Mouse (Mus musculus): Measurements from ENCODE around the gene Dach1. TPM values are rescaled to one million over a fixed set of nuclear protein-coding genes. Genes with fewer than 3 reads are reported as not detected.

The Dach1 gene
- total and polyA plus RNA-seq, 3 experiments = not detected

DNA sequence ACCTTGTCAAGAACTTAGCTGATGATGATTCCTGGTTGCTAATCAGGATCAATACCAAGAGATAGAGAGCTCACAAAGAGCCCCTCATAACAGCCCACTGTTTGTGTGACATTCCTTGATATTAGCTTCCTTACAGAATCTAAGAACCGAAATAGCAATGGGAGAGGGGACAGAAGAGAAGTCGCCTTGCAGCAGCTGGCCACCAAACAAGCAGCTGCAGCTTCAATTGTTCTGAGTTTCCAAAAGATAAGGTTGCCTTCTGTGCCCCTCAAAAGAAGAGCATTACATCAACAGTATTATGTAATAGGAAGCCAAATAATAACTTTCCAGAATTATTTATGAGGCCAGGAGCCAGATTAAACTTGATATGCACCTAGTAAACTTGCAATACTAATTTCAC is 120.2 kb downstream of the Dach1 start:
- H3K27me3 ChIP-seq (replicated peaks) = no peaks in the 10 kb centered on the region
- dilution Hi-C loops (cut with MboI; ENCODE audit: extremely low pct_ligation_motif_present, extremely low pct_unique_long_range_greater_than_20kb, low sequenced_read_pairs) (no loop called here), in situ Hi-C loops (cut with MboI; ENCODE audit: low pct_ligation_motif_present, low pct_unique_long_range_greater_than_20kb, low sequenced_read_pairs) (no loop called here)
- no peak overlapping the region for H3K9ac ChIP-seq (ENCODE audit: insufficient read depth, low read depth)
- H3K27ac ChIP-seq (ENCODE audit: insufficient read depth, low read depth) = no peak overlapping the region
- no peak for DNase-seq (ENCODE audit: extremely low read depth)
- TF ChIP-seq TCF12 (IDR thresholded peaks at IDR 0.05; ENCODE audit: low read depth, low read length) = no peak
- no peak for TF ChIP-seq E2F4 (IDR thresholded peaks at IDR 0.05; ENCODE audit: insufficient replicate concordance, low read depth, low read length)
- no peak for TF ChIP-seq POLR2A (IDR thresholded peaks at IDR 0.05; ENCODE audit: low read depth, low read length)
- no peak for TF ChIP-seq ZNF384 (IDR thresholded peaks at IDR 0.05; ENCODE audit: low read depth, low read length)
- TF ChIP-seq MAX (IDR thresholded peaks at IDR 0.05; ENCODE audit: low read length) = no peak
- no peak for TF ChIP-seq JUN (IDR thresholded peaks at IDR 0.05; ENCODE audit: insufficient read depth, low read depth, low read length)
- no peak for TF ChIP-seq MAZ (IDR thresholded peaks at IDR 0.05; ENCODE audit: low read depth, low read length)
- TF ChIP-seq MAFK (IDR thresholded peaks at IDR 0.05; ENCODE audit: insufficient replicate concordance, low read length) = no peak
- no peak for TF ChIP-seq MXI1 (IDR thresholded peaks at IDR 0.05; ENCODE audit: low read depth, low read length)
- TF ChIP-seq KAT2A (IDR thresholded peaks at IDR 0.05; ENCODE audit: insufficient replicate concordance, low read length) = no peak
- TF ChIP-seq PAX5 (IDR thresholded peaks at IDR 0.05; ENCODE audit: low read length) = no peak
- TF ChIP-seq TBP (conservative IDR thresholded peaks at IDR 0.05; ENCODE audit: low read depth, low read length) = no peak
- no peaks in the 10 kb centered on the region for H3K4me1 ChIP-seq (ENCODE audit: control insufficient read depth in 1 of 2, insufficient read depth in 2 of 2)
- no peak overlapping the region for H3K4me3 ChIP-seq (replicated peaks in 1 of 3; ENCODE audit: low read depth in 2 of 3, low read length in 2 of 3, poor library complexity in 1 of 3)
- H3K79me2 ChIP-seq (replicated peaks; ENCODE audit: control insufficient read depth, extremely low read depth, insufficient read depth, poor library complexity, severe bottlenecking) = no peaks in the 10 kb centered on the region
- no peaks in the 10 kb centered on the region for H3K36me3 ChIP-seq (replicated peaks in 1 of 2; ENCODE audit: control insufficient read depth in 1 of 2, insufficient read depth in 1 of 2, low read length in 1 of 2)
- peaks cover 27% of the 10 kb centered on the region for H3K9me3 ChIP-seq (replicated peaks; ENCODE audit: low read length)
- H3K4me2 ChIP-seq (ENCODE audit: insufficient read depth, low read depth, poor library complexity, severe bottlenecking) = no peak overlapping the region

DNA sequence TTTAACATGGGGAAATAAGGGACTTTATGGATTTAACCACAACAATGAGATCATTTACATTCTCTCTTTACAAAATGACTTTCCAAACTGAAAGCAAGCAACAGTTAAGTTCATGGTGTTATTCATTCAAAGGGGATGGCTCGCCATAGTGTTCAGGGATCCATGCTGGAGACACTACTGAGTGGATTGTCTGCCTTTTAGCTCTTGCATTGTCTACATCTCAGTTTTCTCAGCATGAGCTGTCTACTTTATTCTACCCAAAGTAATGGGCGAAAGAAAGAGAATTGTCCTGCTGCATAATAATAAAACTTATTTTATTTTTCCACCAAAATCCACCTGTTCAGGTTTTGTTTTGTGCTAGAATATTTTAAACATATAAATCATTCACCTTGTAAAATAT is 121.2 kb downstream of the Dach1 start:
- dilution Hi-C loops (cut with MboI; ENCODE audit: extremely low pct_ligation_motif_present, extremely low pct_unique_long_range_greater_than_20kb, low sequenced_read_pairs) = no loop called here
- no peak for DNase-seq (ENCODE audit: extremely low read depth)
- Histone ChIP-seq H3K79me2 (replicated peaks; ENCODE audit: control insufficient read depth, extremely low read depth, insufficient read depth, poor library complexity, severe bottlenecking) (no peaks in the 10 kb centered on the region), H3K27ac (ENCODE audit: insufficient read depth, low read depth) (no peak overlapping the region), H3K27me3 (replicated peaks) (no peaks in the 10 kb centered on the region), H3K4me1 (ENCODE audit: control insufficient read depth in 1 of 2, insufficient read depth in 2 of 2) (no peaks in the 10 kb centered on the region), H3K36me3 (replicated peaks in 1 of 2; ENCODE audit: control insufficient read depth in 1 of 2, insufficient read depth in 1 of 2, low read length in 1 of 2) (no peaks in the 10 kb centered on the region), H3K9me3 (replicated peaks; ENCODE audit: low read length) (peaks cover 23% of the 10 kb centered on the region), H3K4me2 (ENCODE audit: insufficient read depth, low read depth, poor library complexity, severe bottlenecking) (no peak overlapping the region), H3K9ac (ENCODE audit: insufficient read depth, low read depth) (no peak overlapping the region), H3K4me3 (replicated peaks in 1 of 3; ENCODE audit: low read depth in 2 of 3, low read length in 2 of 3, poor library complexity in 1 of 3) (no peak overlapping the region)
- in situ Hi-C loops (cut with MboI; ENCODE audit: low pct_ligation_motif_present, low pct_unique_long_range_greater_than_20kb, low sequenced_read_pairs) = no loop called here
- TF ChIP-seq UBTF (IDR thresholded peaks at IDR 0.05; ENCODE audit: low read depth, low read length) (no peak), CHD1 (IDR thresholded peaks at IDR 0.05; ENCODE audit: low read depth, low read length) (no peak), ZKSCAN1 (IDR thresholded peaks at IDR 0.05; ENCODE audit: borderline replicate concordance, low read depth, low read length) (no peak), ETS1 (conservative IDR thresholded peaks at IDR 0.05; ENCODE audit: low read depth, low read length) (no peak), USF1 (IDR thresholded peaks at IDR 0.05; ENCODE audit: low read depth, low read length) (no peak), EP300 (IDR thresholded peaks at IDR 0.05; ENCODE audit: low read length) (no peak), PAX5 (IDR thresholded peaks at IDR 0.05; ENCODE audit: low read length) (no peak), SMC3 (IDR thresholded peaks at IDR 0.05; ENCODE audit: low read depth, low read length) (no peak), ZNF384 (IDR thresholded peaks at IDR 0.05; ENCODE audit: low read depth, low read length) (no peak), BHLHE40 (IDR thresholded peaks at IDR 0.05; ENCODE audit: low read depth, low read length) (no peak), SIN3A (IDR thresholded peaks at IDR 0.05; ENCODE audit: low read length) (no peak), RAD21 (IDR thresholded peaks at IDR 0.05; ENCODE audit: low read depth, low read length) (no peak), USF2 (conservative IDR thresholded peaks at IDR 0.05; ENCODE audit: low read depth, low read length) (no peak), JUN (IDR thresholded peaks at IDR 0.05; ENCODE audit: insufficient read depth, low read depth, low read length) (no peak), IRF4 (IDR thresholded peaks at IDR 0.05; ENCODE audit: low read depth, low read length) (no peak), E2F4 (IDR thresholded peaks at IDR 0.05; ENCODE audit: insufficient replicate concordance, low read depth, low read length) (no peak), TCF12 (IDR thresholded peaks at IDR 0.05; ENCODE audit: low read depth, low read length) (no peak)
